Mouse (Mus musculus) right cerebral cortex, adult 2 months (tissue): ENCODE data around the gene Rpl28.
"Not testable (repeated sequence)": the region's sequence is repeated elsewhere in the genome, so short reads cannot be mapped to it uniquely, and the experiment has no call there.

Experiments
- DNase-seq, 2 experiments: peaks; one replicate each; pipeline ENCODE4 v3.0.0; 2021 to 2022; ENCODE audit warnings: low spot score in 2 of 2

The Rpl28 gene

DNA sequence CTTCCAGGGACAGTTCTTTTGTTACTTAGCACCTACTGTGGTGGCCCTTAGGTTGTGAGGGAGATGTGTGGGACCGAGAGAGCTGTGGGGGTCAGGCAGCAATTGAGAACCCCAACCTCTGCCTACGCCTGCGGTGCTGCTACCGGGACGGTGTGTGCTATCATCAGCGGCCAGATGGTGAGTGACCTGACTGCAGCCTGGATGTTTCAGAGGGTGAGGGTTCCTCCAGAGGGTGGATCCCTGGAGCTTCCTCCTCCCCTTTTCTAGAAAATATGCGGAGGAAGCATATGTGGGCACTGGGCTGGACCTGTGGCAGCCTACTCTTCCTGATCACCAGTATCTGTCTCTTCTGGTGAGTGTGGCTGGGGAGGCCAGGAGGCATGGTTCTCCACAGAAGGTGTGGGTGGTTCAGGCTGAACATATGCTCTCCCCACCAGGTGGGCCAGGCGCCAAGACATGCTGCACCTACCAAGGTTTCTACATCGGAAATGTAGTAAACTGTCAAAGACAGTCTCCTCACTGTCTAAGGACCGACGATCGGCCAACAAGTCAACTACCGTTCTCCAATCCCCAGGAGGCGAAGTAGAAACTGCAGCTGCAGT, 8.9 kb upstream of the Rpl28 start:
- DNase-seq, result peak; percentile 41 to 51

DNA sequence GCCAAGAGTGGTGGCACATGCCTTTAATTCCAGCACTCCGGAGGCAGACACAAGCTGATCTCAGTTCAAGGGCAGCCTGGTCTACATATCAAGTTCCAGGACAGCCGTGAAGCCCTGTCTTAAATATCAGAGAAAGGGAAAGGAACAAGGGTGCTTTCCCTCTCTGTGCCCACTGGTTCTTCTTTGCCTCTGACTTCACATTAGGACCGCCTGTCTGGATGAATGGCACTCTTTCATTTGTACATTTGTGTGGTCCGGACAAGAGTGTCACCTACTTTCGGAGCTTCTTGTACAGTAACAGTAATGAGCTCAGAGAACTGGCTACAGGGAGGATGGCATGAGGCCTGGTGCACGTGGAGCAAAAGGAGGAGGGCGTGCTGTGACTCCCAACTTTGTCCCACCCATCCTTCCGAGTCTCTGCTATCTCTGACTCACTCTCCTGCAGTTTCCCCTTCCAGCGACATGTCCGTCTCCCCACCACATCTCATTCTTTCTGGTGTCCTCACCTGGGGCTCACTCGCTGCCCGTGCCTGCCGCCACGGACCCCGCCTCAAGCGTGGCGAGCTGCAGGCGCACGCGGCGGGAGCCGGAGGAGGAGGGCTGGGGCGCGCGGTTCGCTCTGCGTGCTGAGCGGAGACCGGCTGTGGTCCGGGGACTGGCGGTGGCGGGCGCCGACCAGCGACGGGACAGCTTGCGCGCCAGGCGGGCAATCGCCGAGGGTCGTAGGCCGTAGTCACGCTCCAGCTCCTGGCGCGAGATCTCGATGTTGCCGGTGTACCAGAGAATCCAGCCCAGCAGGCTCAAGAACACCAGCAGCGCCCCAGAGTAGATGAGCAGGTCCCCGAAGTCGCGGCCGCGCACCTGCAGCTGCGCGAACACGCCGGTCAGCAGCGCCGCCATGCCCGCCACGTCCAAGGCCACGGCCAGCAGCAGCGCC, 3.9 kb upstream of the Rpl28 start:
- DNase-seq, result peak; percentile 45 to 55

DNA sequence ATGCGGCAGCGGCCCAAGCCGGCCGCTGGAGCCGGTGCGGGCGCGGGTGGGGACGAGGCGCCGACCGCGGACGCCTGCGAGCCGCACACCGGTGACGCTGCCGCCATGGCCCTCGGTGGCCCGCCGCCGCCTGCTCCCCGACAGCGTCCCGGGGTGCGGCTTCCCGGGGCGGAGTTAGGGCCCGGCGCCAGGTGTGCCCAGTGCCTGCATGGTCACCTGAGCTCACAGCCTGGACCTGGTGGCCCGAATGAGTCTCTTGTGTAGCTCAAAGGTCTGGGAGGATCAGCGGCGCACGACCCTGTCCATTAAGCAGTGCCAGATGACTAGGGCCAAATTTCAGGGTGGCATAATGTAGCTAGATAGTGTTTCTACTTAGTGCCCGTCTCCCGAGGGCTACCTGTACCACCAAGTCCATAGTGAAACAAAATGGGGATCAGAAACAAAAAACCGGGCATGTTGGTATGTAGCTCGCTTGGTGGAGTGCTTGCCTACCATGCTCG, 3.2 kb upstream of the Rpl28 start, which contains the start of gene Tmem238:
TSS of gene Tmem238 (minus strand) at position 221 of the 500 bp plus-strand sequence.
- no peak for DNase-seq

DNA sequence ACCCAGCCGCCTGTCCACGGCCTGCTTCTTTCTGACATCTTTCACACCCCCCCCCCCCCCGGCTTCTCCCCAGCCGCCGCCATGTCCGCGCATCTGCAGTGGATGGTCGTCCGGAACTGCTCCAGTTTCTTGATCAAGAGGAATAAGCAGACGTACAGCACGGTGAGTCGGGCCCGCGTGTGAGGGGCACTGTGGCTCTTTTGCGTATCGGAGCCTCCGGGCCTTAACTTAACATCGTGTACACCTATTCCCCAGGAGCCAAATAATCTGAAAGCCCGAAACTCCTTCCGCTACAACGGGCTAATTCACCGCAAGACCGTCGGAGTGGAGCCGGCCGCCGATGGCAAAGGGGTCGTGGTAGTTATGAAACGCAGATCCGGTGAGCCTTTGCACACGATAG, 574 bp downstream of the Rpl28 start:
- not testable (repeated sequence) for DNase-seq

DNA sequence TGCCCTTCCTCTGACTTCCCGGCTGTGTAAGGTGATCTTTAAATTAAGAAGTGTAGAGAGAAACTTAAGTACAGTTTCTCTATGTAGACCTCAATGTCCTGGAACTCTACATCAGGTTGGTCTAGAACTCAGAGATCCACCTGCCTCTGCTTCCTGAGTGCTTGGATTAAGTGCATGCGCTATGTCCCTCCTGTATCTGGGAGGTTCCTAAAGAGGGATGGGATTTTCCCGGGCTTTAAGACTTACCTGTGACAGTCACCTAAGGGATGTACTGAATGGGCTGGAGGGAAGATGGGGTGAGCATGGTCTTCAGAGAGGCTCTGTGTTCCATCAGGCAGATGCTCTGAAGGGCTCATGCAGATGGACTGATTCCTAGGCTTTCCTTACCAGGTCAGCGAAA, 1.0 kb downstream of the Rpl28 start:
- DNase-seq, result no peak

DNA sequence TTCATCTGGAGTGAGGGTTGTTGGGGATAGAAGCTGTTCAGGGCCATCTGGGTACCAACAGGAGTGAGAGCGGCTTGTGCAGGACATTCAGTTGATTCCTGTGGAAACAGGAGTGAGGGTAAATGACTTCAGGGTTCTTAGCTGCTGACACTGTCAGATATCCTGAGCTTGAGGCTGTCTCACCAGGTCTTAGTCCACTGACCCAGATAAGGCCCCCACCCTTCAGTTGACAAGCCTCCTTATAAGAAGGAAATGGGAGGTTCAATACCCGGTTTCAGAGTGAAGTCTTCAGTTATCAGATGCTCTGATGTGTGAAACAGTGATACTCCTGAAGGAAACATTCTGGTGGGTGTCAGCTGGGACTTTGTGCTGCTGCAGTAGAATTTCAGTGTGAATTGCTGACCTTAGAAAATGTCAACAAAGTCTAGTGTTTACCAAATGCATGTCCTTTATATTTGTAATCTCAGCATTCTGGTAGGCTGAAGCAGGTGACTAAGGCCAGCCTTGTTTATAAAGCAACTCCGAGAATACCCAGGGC, 2.0 kb downstream of the Rpl28 start:
- no peak for DNase-seq

DNA sequence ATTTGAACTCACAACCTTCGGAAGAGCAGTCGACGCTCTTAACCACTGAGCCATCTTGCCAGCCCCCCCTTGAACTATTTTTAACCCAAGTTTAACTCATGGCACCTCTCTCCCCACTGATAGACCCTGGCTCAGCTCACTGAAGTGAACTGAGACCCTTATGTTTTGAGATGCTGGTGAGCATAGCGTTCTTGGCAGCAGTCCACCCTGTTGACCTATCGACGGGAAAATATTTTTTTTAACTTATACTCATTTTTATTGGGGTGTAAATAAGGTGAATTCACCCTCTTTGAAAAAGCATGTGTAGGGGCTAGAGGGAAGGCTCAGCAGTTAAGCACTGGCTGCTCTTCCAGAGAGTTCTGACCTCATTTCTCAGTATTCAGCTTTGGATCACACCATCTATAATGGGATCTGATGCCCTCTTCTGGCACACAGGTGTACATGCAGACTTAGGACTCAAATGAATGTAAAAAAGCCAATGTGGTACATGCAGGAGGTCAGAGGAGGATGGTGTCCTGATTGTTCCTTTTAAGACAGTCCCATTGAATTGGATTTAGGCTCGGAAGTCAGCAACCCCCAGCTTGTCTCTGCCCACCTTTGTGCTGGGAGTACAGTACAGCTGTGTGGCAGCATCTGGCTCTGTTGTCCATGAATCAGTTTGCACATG, 3.2 kb downstream of the Rpl28 start:
- DNase-seq, result no peak

DNA sequence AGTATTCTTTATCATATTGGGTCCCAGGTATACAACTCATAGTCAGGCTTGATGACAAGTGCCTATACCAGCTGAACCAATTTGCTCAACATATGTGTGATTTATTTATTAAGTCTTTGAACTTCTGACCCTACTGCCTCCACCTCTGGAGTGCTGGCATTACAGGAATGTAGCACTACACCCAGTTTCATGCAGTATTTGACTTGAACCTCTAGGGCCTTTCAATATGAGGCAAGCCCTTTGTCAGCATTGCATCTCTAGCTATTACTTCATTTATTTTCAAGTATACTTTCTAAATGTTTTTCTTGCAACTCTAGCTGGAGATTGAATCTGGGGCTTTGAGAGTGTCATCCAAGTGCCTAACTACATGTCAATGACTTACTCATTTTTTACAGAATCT, 9.6 kb downstream of the Rpl28 start:
- no peak for DNase-seq

DNA sequence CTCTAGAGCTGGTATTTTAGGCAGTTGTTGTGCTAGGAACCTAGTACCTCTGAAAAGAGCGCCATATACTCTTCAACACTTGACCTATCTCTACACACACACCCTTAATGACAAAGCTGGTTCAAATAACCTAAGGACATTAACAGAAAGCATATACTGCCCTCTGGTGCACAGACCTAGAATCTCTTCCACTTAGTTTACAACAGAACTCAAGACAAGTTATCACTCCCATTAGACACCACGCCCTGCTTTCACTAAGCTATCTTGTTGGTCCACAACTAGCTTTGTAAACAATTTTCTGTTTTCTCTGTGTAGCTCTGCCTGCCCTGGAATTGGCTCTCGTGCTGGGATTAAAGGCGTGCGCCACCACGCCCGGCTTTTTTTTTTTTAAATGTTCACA, 14.0 kb downstream of the Rpl28 start:
- peak in 1 of 2 experiments; percentile 45 for DNase-seq

DNA sequence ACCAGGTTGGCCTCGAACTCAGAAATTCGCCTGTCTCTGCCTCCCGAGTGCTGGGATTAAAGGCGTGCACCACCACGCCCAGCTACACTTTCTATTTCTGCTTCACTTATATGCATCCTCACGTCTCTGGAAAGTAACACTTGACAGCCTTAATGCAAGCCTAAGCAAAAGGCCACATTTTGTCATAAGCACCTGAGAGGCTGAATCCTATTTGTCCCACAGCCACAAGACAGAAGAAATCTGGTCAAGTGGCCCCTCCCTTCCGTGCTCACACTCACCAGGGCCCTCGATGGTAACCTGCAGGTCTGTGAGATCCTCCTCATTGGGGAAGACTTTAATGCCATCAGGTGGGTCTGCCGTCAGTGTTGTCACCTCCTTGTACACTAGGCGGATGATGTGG, 18.5 kb downstream of the Rpl28 start:
- DNase-seq, result not testable (repeated sequence)

DNA sequence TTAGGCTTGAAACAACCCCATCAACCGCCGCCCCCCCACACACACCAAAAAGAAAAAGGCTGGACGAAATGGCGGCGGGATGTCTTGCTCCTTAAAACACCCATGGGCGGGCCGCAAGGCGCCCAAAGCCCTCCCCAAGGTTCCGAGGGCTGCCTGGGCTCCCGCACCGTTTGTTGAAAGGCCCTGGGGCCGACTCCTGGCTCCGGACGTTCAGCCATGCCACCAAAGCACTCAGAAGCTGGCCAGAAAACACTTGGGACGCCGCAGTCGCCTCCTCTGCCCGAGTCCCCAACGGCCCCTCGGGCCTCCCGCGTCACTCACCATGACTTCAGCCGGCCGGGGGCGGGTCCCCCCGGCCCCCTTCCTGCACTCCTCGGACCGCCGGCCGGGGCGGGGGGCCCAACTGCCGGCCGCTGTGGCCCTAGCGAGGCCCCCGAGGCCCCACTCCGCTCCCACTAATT, 19.2 kb downstream of the Rpl28 start:
- no peak for DNase-seq

DNA sequence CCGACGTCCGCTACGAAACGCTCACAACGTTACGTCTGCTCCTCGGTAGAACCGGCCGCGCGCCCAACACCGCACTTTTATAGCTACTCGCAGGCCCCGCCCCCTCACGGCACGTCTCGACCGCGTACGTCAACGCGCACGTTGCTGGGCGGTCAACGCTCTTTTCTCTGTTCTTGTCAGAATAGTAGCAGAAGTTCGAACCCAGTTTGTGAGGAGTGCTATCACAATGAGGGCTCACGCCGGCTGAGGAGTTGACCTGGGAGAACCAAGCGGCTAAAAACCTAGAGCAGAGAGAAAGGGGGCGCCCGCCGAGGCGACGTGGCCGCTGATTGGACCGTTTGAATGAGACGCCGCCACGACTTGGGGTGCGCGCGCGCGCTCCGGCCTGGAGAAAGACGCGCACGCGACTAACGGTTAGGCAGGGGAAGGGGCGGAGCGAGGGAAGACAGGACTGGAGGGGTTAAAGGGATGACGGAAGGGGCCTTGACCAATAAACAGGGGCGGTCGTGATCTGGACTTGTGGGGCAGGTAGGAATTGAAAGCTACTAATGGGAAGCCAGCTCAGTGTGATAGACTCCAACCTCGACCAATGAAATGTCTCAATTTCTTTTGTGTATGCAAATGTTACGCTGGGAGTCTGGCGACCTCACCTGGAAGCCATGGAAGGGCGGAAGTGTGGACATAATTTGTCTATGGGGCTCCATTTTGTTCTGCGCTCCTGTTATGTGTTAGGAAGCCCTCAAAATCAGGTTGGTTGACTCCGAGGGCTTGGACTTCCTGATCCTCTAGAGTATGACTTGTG, 19.8 kb downstream of the Rpl28 start, which contains the start of gene Ube2s:
TSS of gene Ube2s (minus strand) at position 288 of the 802 bp plus-strand sequence.
- DNase-seq, result peak; percentile 97 to 98

DNA sequence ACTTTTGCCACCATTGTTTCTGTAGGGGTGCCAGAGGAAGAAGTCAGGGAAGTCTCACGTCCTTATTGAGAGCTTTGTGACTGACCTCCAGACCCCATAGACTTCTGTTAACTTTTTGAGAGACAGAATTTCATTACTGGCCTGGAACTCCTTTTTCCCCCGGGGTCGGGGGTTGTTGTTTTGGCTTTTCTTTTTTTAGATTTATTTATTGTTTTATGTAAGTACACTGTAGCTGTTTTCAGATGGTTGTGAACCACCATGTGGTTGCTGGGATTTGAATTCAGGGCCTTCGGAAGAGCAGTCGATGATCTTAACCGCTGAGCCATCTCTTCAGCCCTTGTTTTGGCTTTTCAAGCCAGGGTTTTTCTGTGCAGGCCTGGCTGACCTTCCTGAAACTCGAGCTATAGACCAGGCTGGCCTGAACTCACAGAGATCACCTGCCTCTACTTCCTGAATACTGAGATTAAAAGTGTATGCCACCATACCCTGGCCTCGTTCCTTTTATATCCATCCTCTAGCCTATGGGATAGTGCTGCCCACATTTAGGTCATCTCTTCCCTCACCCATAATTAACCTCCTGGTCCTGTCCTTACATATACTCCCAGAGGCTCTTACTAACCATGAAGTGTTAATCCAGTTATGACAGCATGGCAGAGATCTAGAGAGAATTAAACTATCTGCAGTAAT, 20.6 kb downstream of the Rpl28 start:
- no peak for DNase-seq

DNA sequence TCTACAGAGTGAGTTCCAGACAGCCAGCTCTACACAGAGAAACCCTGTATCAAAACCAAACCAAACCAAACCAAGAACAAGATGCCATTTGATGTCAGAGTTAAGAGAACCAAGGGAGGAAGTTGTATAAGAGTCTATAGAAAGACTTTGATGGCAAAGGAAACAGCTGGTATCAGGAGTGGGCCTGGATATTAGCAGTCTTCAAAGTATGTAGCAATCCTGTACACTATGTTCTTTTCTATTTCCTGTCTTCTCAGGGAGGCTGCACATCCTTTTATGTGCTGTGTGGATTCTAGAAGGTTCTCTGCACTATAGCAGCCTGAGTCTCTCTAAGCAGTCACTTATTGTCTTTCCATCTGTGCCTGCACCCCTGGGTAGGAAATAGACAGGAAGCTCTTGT, 23.9 kb downstream of the Rpl28 start:
- no peak for DNase-seq

DNA sequence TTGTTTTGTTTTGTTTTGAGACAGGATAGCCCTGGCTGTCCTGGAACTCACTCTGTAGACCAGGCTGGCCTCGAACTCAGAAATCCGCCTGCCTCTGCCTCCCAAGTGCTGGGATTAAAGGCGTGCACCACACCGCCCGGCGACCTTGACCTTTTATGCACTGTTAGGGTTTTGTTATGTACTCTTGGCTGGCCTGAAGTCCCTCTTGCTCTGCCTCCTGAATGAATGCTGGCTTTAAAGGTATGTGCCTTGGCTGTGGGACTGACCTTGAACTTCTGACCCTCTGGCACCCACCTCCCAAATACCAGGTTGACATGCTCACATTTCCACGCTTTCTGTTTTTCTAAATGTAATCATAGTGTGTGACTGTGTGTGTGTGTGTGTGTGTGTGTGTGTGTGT, 28.3 kb downstream of the Rpl28 start:
- DNase-seq, result not testable (repeated sequence)

DNA sequence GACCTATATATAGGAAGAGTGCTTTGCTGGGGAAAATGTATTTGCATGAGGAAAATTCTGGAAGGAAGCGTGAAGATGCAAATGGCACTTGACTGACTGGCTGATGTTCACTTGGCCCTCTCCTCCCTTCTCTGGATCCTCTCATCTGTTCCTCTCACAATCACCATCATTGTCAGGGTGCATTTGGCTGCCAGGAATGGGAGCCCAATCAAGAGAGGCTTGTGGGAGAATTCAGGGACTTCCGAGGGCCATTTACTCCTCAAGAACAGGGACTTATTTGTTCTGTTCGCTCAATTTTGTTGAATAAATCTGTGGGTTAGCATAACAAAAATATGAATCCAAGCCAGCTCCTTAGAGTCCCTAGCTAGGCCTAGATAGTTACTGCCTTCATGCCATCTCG, 29.0 kb downstream of the Rpl28 start:
- DNase-seq, result no peak

DNA sequence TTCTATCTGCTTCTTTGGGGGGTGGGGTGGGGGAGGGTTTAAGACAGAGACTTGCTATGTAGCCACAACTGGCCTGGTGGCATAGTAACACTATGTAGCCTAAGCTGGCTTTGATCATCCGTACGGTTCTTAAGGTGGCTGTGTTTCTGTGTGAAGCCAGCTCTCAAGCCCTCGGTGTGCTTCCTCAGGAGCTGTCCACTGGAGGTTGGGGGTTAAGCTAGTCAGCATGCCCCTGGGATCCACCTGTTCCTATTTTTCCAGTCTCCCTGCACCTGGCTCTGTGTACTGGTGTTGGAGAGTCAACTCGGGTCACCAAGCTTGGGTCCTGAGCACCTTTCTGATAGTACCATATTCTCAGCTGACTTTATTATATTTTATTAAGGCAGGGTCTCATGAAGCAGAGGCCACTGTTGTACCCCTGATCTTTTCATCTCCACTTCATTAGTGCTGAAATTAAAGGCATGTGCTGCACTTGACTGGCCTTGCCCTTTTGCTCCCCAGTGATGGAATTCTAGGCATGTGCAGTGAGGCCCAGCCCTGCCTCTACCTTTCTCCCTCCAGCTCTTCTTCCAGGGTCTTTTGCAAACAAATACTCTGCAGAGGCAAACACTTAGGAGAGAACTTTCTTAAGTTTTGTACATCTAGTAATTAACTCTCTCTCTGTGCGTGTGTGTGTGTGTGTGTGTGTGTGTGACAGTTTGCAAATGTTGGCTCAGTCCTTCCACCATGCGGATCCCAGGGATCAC, 29.7 kb downstream of the Rpl28 start:
- no peak for DNase-seq

DNA sequence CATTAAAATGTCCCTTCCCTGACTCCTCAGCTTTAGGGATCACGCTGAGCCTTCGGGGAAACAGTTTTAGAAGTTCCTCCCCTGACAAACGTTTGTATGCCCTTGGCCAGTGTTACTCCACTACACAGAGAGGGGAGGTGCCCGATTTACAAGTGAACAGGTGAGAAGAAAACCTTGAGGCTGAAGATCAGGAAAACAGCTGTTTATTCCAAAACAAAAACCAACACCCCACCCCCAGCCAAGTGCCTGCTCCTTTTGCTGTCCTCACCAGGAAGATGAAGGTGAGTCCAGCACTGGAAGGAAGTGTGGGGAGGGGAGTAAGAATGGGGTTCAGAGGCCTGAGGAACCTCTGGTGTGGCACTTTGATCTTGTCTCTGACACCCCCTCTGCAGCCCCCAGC, 32.7 kb downstream of the Rpl28 start:
- no peak for DNase-seq

DNA sequence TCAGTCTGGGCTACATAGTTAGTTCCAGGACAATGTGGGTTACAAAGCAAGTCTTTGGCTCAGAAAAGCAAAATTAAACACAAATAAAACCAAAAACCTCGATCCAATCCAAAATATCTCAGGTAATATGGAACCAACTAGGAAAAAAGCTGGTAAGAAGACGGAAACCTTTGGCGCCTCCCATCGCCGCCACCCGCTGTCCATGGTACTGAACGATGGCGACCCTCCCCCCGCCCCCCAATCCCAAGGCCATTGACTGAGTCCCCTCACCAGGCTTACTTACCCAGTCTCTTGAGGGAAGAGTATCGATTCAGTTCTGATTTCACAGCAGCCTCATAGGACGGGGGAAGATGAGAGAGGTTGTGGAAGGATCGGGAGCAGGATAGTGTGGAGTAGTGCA, 37.8 kb downstream of the Rpl28 start:
- DNase-seq, result no peak
